Mouse (Mus musculus): ENCODE results near the gene Cript. TPM values are rescaled to one million over a fixed set of nuclear protein-coding genes. Genes with fewer than 3 reads are reported as not detected.

The Cript gene
- polyA plus RNA-seq, 1 experiment from 2014 or later, result 135 TPM

GRCm38 (mm10) chr17:87011301-87012019, 13.9 kb upstream of the Cript start:
- no peak for DNase-seq (ENCODE audit: low spot score)
- Histone ChIP-seq H3K4me1 (no peaks in the 10 kb centered on the region), H3K9me3 (replicated peaks) (no peaks in the 10 kb centered on the region), H3K36me3 (peaks cover 34% of the 10 kb centered on the region), H3K4me3 (no peak overlapping the region), H3K27me3 (ENCODE audit: low read depth, poor library complexity, severe bottlenecking) (no peaks in the 10 kb centered on the region), H3K27ac (no peak overlapping the region)
- 95% methylated on average over 13 of the region's 13 CpGs for WGBS

- H3K4me3 ChIP-seq, result no peak overlapping the region
- DNase-seq (ENCODE audit: low spot score), result no peak
- H3K4me1 ChIP-seq, result peaks cover 8% of the 10 kb centered on the region
- H3K9me3 ChIP-seq (replicated peaks), result no peaks in the 10 kb centered on the region
- no peaks in the 10 kb centered on the region for H3K27me3 ChIP-seq (ENCODE audit: low read depth, poor library complexity, severe bottlenecking)
- WGBS, result 93% methylated on average over 5 of the region's 5 CpGs
- no peak overlapping the region for H3K27ac ChIP-seq
- H3K36me3 ChIP-seq, result peaks cover 41% of the 10 kb centered on the region
Observed at GRCm38 (mm10) chr17:87019692-87020091, 5.7 kb upstream of the Cript start.

- Histone ChIP-seq H3K9me3 (replicated peaks) (no peaks in the 10 kb centered on the region), H3K27ac (peak overlapping the region; percentile 79), H3K4me3 (peak overlapping the region; percentile 91), H3K27me3 (ENCODE audit: low read depth, poor library complexity, severe bottlenecking) (no peaks in the 10 kb centered on the region), H3K36me3 (peaks cover 31% of the 10 kb centered on the region), H3K4me1 (peaks cover 14% of the 10 kb centered on the region)
- no peak for DNase-seq (ENCODE audit: low spot score)
- 1% methylated on average over 55 of the region's 55 CpGs for WGBS
Observed at GRCm38 (mm10) chr17:87024491-87025242, 683 bp upstream of the Cript start.

- H3K27ac ChIP-seq, result no peak overlapping the region
- H3K27me3 ChIP-seq (ENCODE audit: low read depth, poor library complexity, severe bottlenecking), result no peaks in the 10 kb centered on the region
- WGBS, result 63% methylated on average over 10 of the region's 10 CpGs
- no peaks in the 10 kb centered on the region for H3K4me1 ChIP-seq
- H3K9me3 ChIP-seq (replicated peaks), result no peaks in the 10 kb centered on the region
- no peak for DNase-seq (ENCODE audit: low spot score)
- H3K4me3 ChIP-seq, result no peak overlapping the region
- peaks cover 41% of the 10 kb centered on the region for H3K36me3 ChIP-seq
Observed at GRCm38 (mm10) chr17:87036141-87037073, 11.1 kb downstream of the Cript start.

- Histone ChIP-seq H3K27me3 (ENCODE audit: low read depth, poor library complexity, severe bottlenecking) (no peaks in the 10 kb centered on the region), H3K36me3 (peaks cover 27% of the 10 kb centered on the region), H3K4me3 (no peak overlapping the region), H3K4me1 (no peaks in the 10 kb centered on the region), H3K9me3 (replicated peaks) (no peaks in the 10 kb centered on the region), H3K27ac (no peak overlapping the region)
- WGBS, result 89% methylated on average over 5 of the region's 5 CpGs
- DNase-seq (ENCODE audit: low spot score), result no peak
Observed at GRCm38 (mm10) chr17:87038496-87038895, 13.1 kb downstream of the Cript start.

GRCm38 (mm10) chr17:87041739-87042138, 16.4 kb downstream of the Cript start:
- DNase-seq (ENCODE audit: low spot score), result no peak
- no peaks in the 10 kb centered on the region for H3K27me3 ChIP-seq (ENCODE audit: low read depth, poor library complexity, severe bottlenecking)
- H3K4me3 ChIP-seq, result no peak overlapping the region
- no peak overlapping the region for H3K27ac ChIP-seq
- no peaks in the 10 kb centered on the region for H3K4me1 ChIP-seq
- H3K9me3 ChIP-seq (replicated peaks), result no peaks in the 10 kb centered on the region
- WGBS, result 73% methylated on average over 19 of the region's 19 CpGs
- H3K36me3 ChIP-seq, result peaks cover 7% of the 10 kb centered on the region; the same call in 1 of the 2 replicates

GRCm38 (mm10) chr17:87044364-87044763, 19.0 kb downstream of the Cript start:
- DNase-seq (ENCODE audit: low spot score), result peak; percentile 93
- Histone ChIP-seq H3K4me3 (no peak overlapping the region), H3K9me3 (replicated peaks) (no peaks in the 10 kb centered on the region), H3K27ac (no peak overlapping the region), H3K27me3 (ENCODE audit: low read depth, poor library complexity, severe bottlenecking) (0 out of 2 replicates have a peak, but pooled peaks cover 3% of the 10 kb centered on the region), H3K4me1 (no peaks in the 10 kb centered on the region), H3K36me3 (no peaks in the 10 kb centered on the region)
- 3% methylated on average over 15 of the region's 15 CpGs for WGBS

GRCm38 (mm10) chr17:87044796-87045195, 19.4 kb downstream of the Cript start:
- Histone ChIP-seq H3K27me3 (ENCODE audit: low read depth, poor library complexity, severe bottlenecking) (0 out of 2 replicates have a peak, but pooled peaks cover 3% of the 10 kb centered on the region), H3K9me3 (replicated peaks) (no peaks in the 10 kb centered on the region), H3K27ac (no peak overlapping the region), H3K4me1 (no peaks in the 10 kb centered on the region), H3K4me3 (no peak overlapping the region), H3K36me3 (no peaks in the 10 kb centered on the region)
- 85% methylated on average over 8 of the region's 8 CpGs for WGBS
- no peak for DNase-seq (ENCODE audit: low spot score)

GRCm38 (mm10) chr17:87049696-87050095, 24.3 kb downstream of the Cript start:
- Histone ChIP-seq H3K27me3 (ENCODE audit: low read depth, poor library complexity, severe bottlenecking) (0 out of 2 replicates have a peak, but pooled peaks cover 3% of the 10 kb centered on the region), H3K36me3 (no peaks in the 10 kb centered on the region), H3K27ac (no peak overlapping the region), H3K4me1 (peaks cover under 1% of the 10 kb centered on the region; the same call in 1 of the 2 replicates), H3K9me3 (replicated peaks) (no peaks in the 10 kb centered on the region), H3K4me3 (no peak overlapping the region)
- DNase-seq (ENCODE audit: low spot score), result no peak
- 46% methylated on average over 5 of the region's 5 CpGs for WGBS

- no peaks in the 10 kb centered on the region for H3K36me3 ChIP-seq
- WGBS, result 77% methylated on average over 9 of the region's 9 CpGs
- DNase-seq (ENCODE audit: low spot score), result no peak
- no peak overlapping the region for H3K4me3 ChIP-seq
- no peak overlapping the region for H3K27ac ChIP-seq
- H3K9me3 ChIP-seq (replicated peaks), result no peaks in the 10 kb centered on the region
- 0 out of 2 replicates have a peak, but pooled peaks cover 3% of the 10 kb centered on the region for H3K27me3 ChIP-seq (ENCODE audit: low read depth, poor library complexity, severe bottlenecking)
- H3K4me1 ChIP-seq, result peaks cover 7% of the 10 kb centered on the region; the same call in 1 of the 2 replicates
Observed at GRCm38 (mm10) chr17:87050469-87051175, 25.3 kb downstream of the Cript start.

GRCm38 (mm10) chr17:87051652-87052051, 26.3 kb downstream of the Cript start:
- Histone ChIP-seq H3K4me1 (peaks cover 10% of the 10 kb centered on the region; the same call in 1 of the 2 replicates), H3K36me3 (no peaks in the 10 kb centered on the region), H3K4me3 (no peak overlapping the region), H3K9me3 (replicated peaks) (no peaks in the 10 kb centered on the region), H3K27me3 (ENCODE audit: low read depth, poor library complexity, severe bottlenecking) (0 out of 2 replicates have a peak, but pooled peaks cover 3% of the 10 kb centered on the region), H3K27ac (no peak overlapping the region)
- DNase-seq (ENCODE audit: low spot score), result no peak
- 91% methylated on average over 1 of the region's 1 CpGs for WGBS

- DNase-seq (ENCODE audit: low spot score), result no peak
- Histone ChIP-seq H3K27ac (no peak overlapping the region), H3K4me3 (no peak overlapping the region), H3K36me3 (no peaks in the 10 kb centered on the region), H3K27me3 (ENCODE audit: low read depth, poor library complexity, severe bottlenecking) (0 out of 2 replicates have a peak, but pooled peaks cover 3% of the 10 kb centered on the region), H3K4me1 (peaks cover 12% of the 10 kb centered on the region), H3K9me3 (replicated peaks) (no peaks in the 10 kb centered on the region)
- WGBS, result 79% methylated on average over 1 of the region's 1 CpGs
Observed at GRCm38 (mm10) chr17:87052432-87052831, 27.1 kb downstream of the Cript start.
